Mouse (Mus musculus) megakaryocyte-erythroid progenitor cell, adult 5-6 weeks (primary cell): ENCODE measurements at regions not wholly inside any gene's neighbourhood (a gene's known extent, or its start where the extent isn't known, plus 50 kb on each side); places are given as distances from the start of the nearest gene placed in this dataset.

Source experiments
- ATAC-seq: replicated peaks from 2 replicates; pipeline ENCODE4 v1.8.0; 2016; ENCODE audit warnings: mild to moderate bottlenecking, inconsistent platforms; ENCODE audit not compliant: severe bottlenecking, poor library complexity, low FRiP score, low TSS enrichment

- ATAC-seq, result no peak
Observed at GRCm38 (mm10) chr4:125439856-125440255, 50.6 kb upstream of the Grik3 start.

DNA sequence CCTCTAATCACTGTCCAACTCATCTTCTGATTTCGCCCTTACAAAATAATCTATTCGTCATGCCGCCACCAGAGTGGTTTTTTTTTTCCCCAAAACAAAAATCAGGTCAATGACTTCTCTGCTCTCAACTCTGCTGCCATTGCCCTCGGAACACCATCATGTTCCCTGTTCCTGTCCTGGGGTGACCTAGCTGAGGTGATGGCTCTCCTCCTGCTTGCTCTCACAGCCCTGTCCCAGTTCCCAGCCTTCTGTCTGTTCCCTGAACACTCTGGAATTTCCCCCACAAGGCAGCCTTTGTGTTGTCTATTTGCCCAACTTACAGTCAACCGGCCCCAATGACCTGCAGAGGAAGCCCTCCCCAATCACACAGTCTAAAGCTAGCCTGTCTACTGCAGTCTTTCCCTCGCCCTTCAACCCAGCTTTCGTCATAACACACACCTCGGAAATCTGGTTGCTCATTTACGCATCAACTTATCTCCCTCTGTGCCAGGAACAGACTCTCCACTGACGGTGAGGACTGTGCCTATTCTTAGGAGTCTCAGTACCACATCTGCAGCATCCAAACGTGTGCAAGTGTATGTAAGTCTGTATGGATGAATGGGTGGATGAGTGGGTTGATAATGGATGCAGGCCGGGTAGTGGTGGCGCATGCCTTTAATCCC, 53.2 kb upstream of the Grik3 start:
- ATAC-seq, result no peak

GRCm38 (mm10) chr4:125433511-125433910, 57.0 kb upstream of the Grik3 start:
- ATAC-seq, result no peak

DNA sequence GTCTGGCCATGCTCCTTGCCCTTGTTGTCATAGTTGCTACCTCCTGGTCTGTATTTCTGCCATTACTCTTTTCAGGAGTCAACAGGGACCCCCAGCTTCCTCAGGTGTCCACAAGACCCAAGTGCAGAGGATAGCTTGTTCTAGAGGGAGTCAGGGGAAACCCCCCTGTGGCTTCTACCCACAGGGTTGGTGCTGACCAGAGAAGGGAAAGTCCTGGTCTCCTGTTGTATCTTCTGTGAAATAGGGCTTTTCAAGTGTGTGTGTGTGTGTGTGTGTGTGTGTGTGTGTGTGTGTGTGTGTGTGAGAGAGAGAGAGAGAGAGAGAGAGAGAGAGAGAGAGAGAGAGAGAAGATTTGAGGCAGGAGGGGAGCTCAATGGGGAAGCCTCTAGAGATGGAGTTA, 58.9 kb upstream of the Grik3 start:
- no peak for ATAC-seq

- ATAC-seq, result no peak
Observed at GRCm38 (mm10) chr4:125430845-125431244, 59.7 kb upstream of the Grik3 start.

- ATAC-seq, result no peak
Observed at GRCm38 (mm10) chr4:125428736-125429135, 61.8 kb upstream of the Grik3 start.

DNA sequence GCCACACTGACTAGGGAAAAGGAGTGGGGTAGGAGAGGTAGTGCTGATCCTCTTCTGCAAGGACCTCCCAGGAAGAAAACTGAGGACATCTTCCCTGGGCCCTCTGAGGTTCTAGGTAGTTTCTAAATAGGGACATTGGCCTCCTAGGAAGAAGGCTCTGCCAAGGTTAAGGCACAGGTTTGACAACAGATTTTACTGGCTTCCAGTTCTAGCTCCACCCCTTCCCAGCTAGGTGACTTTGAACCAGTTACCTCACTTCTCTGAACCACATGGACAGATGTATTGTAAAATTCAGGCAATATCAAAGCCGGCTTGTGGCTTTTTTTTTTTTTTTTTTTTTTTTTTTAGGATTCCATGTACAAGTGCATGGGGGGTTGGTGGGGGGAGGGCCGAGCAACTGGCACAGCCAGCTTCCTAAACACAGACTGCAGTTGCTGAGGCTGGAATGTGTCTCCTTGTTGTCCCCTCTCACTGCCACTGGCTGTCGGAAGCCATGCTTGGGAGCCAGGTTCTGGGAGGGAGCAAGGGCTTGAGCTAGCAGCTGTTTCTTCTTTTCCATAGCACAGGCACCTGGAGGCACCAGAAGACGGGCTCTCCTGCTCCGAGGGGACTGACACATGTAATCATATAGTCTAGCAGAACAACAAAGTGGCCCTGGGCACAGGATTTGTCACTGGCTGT, 69.8 kb upstream of the Grik3 start:
- no peak for ATAC-seq

DNA sequence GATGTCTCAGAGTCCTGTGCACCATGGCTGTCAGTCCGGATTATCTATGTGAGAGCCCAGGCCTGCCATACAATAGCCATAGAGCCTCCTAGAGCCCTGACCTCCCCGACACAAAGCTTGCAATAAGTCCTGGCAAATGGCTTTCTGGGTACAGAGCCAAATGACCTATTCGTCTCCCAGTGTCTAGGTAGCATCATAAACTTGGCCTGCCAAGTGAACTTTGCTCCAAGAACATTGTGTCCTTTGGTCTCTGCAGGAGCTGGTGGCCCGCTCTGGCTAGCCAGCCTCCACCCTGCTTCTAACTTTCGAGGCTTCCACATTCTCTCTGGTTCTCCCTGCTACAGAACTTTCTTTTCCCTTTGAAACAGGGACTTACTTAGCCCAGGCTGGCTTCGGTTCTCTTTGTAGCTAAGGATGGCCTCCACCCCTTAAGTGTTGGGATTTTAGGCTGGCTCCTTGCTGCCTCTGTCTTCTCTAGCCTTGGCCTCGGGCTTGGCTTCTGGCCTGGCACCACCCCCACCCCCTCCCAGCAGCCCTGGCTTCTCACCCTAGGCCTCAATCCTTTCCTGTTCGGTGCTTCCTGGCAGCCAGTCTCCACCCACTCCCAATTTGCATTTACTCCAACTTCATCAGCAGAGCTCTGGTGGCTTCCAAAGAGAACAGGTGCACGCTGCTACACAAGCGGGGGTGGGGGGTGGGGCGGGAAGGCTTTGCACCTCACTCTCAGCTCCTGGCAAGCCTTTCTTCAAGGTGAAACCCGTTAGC, 70.8 kb upstream of the Grik3 start:
- no peak for ATAC-seq

DNA sequence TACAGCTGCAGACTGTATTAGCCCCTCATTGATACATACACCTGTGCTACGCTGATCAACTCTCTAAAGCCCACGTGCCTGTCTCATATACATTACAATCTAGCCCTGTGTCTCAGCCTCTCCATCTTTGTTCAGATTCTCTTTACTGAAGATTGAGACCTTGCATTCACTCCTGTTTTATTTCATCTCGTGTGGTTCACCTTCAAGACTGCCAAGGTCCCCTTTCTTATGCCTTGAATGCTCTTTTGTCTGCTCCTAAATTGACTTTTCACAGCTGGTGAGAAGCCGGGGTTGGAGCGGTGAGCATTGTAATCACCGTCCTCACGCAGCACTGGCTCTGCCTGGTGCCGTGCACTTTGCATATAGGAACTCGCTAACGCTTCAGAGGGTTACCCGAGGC, 75.2 kb upstream of the Grik3 start:
- ATAC-seq, result no peak

DNA sequence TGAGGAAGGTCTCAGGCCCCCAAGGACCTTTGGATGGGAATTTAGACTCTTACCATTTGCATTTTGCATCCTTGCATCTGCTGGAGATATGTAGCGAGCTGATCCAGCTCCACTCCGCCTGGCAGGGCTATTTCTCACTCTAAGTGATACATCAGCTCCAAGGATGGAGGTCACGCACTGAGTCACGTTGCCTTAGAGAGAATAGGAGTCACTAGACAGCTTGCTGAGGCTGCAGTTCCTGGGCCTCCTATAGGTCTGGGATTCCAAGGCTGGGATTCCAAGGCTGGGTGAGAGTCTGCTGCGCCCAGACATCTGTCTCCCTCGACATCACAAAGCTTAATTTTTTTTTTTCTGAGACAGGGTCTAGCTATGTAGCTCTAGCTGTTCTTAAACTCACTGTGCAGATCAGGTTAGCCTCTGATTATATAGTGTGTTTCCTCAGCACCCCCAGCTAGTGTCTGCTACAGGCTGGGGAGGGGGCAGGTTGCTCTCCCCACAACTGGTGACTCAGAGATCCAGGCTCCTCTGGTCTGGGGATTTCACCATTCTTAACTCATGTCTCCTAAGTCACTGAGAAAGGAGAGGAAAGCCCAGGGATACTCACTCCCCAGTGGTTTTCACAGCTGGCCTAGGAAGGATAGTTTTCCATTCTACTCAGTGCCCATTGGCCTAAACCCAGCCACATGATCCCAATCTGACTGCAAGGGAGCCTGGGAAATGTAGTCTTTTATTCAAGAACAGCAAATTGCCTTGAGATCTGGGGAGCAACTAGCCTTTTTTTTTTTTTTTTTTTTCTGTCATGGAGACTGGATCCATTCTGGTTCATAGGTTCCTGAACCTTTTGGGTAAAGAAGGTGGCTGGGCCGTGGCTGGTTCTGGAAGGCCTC, 76.4 kb upstream of the Grik3 start:
- ATAC-seq, result no peak

DNA sequence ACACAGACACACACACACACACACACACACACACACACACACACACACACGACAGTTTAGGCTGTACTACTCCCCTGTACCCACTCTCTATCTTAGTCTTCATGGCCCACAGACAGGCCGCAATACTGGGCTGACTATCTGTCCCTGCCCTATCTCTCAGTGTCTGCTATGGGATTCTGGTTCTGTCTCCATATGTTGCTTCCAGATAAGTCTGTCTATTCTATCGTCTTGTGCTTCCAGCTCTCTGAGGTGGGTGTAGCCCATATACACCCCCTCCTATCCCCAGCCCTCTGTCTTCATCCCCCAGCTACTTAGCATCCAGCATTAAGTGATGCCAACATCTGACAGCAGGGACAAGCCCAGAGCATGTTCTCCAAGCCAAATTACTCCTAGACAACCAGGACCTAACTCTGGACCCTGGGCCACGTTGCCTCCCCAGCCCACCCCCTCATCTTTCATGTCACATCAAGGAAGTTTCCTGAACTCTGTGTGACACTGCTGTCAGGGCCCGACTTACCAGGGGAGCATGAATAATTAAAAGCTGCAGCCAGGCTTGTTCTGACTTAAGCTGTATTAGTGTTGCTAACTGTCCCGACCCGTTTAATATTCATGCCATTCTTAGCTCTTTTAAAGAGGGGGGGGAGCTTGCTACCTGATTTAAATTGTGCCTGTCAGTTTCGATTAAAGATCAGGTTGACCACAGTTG, 79.6 kb upstream of the Grik3 start:
- ATAC-seq, result peak; percentile 57; the same call in 1 of the 2 replicates

DNA sequence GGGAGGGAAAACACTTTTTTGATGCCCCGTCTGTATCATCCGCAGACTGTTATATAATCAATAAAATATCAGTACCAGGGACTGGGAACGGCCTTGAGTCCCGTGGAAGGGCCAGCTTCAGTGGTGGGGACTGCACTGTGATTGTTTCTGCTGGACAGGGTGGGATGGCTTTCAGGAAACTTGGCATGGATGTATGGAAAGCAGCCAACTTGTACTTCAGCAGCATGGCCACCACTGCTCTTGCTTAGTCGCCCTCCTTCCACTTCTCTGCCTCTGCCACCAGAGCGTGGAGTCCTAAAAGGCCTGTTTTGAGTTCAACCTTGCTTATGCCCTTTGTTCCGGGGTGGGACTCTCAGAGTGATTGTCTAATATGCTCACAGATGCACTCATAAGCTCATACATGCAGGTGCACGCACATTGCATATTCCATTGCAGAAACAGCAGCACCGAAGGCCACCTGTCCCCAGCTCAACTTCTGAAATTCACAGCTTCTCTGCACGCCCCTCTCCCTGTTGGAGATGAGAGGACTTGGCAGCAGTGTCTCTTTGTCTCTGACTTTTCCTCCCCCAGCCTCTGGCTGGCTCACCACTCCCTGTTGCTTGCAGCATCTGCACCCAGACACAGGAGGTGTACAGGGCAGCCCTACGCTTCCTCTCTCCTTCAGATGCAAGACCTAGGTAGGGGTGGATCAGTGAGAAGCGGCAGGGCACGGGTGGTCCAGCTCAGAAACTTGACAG, 91.0 kb upstream of the Grik3 start:
- no peak for ATAC-seq

DNA sequence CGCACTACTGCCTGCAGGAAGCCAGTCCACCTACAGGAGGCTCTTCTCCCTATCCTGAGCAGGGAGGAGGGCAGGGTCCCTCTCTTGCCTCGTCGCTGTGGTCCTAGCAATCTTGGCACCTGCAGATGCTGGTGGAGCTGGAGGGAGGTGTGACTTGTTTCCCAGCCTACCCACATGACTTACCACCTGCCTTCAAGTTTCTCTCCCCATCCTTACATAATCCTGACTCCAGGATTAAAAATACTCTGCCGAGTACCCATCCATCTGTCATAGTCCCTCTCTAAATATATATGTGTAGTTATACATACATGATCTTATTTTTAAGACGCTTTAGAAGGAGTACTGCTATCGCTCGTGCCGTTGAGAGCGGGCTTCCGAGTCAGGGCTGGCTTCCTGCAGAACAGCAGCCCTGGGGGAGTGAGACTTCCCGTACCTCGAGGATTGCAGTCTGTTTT, 93.5 kb upstream of the Grik3 start:
- no peak for ATAC-seq

- ATAC-seq, result no peak
Observed at GRCm38 (mm10) chr4:125391269-125391668, 99.2 kb upstream of the Grik3 start.

GRCm38 (mm10) chr4:125385811-125386210, 104.7 kb upstream of the Grik3 start:
- no peak for ATAC-seq

DNA sequence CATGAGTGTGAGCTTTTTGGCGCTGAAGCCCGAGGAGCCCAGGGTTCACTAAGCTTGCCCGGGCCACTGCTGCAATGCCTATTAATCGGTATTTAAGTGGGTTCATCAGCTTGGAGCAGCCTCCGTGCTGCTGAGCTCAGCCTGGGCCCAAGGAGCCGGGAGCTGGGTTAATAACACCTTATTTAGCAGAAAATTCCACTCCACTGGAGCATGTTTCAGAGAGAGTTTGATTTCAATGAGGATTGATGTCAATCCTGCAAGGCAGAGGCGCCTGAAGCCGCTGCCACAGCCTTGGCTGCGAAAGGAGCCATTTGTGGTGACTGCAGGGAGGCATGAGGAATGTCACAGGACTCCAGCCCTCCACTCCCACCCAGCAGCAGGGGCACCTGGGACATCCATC, 126.5 kb upstream of the Grik3 start:
- no peak for ATAC-seq

DNA sequence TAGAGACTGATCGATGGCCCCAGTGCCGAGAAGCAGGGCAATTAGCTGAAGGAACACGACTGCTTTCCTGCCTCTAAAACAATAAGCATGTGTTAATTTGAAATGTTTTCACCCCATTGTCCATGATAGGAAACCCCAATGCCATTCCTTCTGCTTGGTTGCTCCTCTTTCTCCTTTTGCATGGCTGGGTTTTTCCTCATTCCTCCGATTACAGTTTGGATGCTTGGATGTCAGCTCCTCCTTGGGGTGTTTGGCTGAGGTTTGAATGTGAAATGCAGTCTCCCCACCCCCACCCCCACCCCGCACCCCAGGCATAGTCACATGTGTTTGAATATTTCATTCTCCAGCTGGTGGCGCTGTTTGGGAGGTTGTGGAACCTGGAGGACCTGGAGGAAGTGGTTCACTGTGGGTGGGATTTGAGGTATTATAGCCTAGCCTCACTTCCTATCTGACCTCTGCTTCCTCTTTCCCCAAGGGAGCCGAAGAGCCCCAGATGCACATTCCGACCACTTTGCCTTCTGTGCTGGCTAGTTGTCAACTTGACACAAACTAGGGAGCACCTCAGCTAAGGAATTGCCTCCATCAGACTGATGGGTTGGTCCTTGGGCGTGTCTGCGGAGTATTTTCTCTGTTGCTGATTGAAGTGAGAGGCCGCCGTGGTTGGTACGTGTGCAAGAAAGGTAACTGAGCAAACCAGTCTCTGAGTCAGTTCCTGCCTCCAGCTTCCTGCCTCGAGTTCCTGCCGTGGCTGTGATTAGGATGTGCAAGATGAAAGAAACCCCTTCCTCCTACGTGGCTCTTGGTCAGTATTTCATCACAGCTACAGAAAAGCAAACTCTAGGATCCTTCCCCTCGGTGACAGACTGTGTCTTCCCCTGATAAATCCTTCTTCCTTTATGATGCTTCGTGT, 128.6 kb upstream of the Grik3 start:
- no peak for ATAC-seq
